Mouse (Mus musculus): ENCODE results near the gene Cd80. TPM values are rescaled to one million over a fixed set of nuclear protein-coding genes. Genes with fewer than 3 reads are reported as not detected.

Gene Cd80
- total and polyA plus RNA-seq, 3 experiments = 0.04 to 0.38 TPM; not detected in 1

DNA sequence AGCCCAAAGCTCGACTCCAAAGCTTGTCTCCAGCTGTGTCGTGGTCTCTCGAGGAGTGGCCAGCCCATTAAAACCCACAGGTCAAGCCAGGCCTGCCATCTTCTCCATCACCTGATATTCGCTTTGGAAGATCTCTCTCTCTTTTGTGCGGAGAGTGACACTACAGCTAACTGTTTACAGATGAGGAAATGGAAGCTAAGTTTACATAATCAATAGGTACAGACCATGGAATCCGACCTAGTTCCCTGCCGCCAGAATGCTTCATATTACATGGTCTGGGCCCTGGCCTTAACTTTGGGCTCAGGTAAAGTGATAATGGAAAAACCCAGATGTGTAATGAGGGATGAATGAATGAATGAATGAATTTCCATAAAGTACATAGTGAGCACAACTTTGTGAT is 4.7 kb upstream of the Cd80 start:
- H3K27me3 ChIP-seq (ENCODE audit: control insufficient read depth in 1 of 2, insufficient read depth in 2 of 2, low read length in 2 of 2) = no peaks in the 10 kb centered on the region
- peaks cover 0 to 14% of the 10 kb centered on the region in 2 experiments; a peak in 2 of 4 replicates for H3K36me3 ChIP-seq (ENCODE audit: control insufficient read depth in 1 of 2, insufficient read depth in 2 of 2, low read length in 2 of 2)
- no peak for DNase-seq (ENCODE audit: low read depth, low spot score)
- peaks cover 13% of the 10 kb centered on the region for H3K79me2 ChIP-seq (ENCODE audit: control insufficient read depth, insufficient read depth, low read length, poor library complexity)
- no peak overlapping the region for H3K4me3 ChIP-seq (ENCODE audit: control insufficient read depth in 1 of 2, insufficient read depth in 1 of 2, low read depth in 2 of 2, low read length in 2 of 2)
- H3K9ac ChIP-seq (ENCODE audit: control insufficient read depth, low read depth, low read length, poor library complexity, severe bottlenecking) = no peak overlapping the region
- no peaks in the 10 kb centered on the region for H3K9me3 ChIP-seq (replicated peaks; ENCODE audit: insufficient read depth, low read length)
- TF ChIP-seq GATA1 (IDR thresholded peaks at IDR 0.05; ENCODE audit: low read depth, low read length) (no peak), E2F4 (IDR thresholded peaks at IDR 0.05; ENCODE audit: borderline replicate concordance, low read depth, low read length) (no peak), EP300 (IDR thresholded peaks at IDR 0.05; ENCODE audit: low read depth in 1 of 2, low read length in 2 of 2) (no peak), GABPA (IDR thresholded peaks at IDR 0.05; ENCODE audit: low read depth, low read length) (no peak), CHD2 (IDR thresholded peaks at IDR 0.05; ENCODE audit: low read length) (no peak), JUND (IDR thresholded peaks at IDR 0.05; ENCODE audit: low read depth, low read length) (no peak), SIN3A (IDR thresholded peaks at IDR 0.05; ENCODE audit: low read length) (no peak), ETS1 (IDR thresholded peaks at IDR 0.05; ENCODE audit: low read depth, low read length) (no peak), MAZ (IDR thresholded peaks at IDR 0.05; ENCODE audit: low read depth, low read length) (no peak)
- H3K27ac ChIP-seq (ENCODE audit: control insufficient read depth, low read depth, low read length) = no peak overlapping the region
- peaks cover 3 to 14% of the 10 kb centered on the region in 2 experiments; a peak in 3 of 4 replicates for H3K4me1 ChIP-seq (ENCODE audit: control insufficient read depth in 1 of 2, insufficient read depth in 2 of 2, low read length in 2 of 2)

DNA sequence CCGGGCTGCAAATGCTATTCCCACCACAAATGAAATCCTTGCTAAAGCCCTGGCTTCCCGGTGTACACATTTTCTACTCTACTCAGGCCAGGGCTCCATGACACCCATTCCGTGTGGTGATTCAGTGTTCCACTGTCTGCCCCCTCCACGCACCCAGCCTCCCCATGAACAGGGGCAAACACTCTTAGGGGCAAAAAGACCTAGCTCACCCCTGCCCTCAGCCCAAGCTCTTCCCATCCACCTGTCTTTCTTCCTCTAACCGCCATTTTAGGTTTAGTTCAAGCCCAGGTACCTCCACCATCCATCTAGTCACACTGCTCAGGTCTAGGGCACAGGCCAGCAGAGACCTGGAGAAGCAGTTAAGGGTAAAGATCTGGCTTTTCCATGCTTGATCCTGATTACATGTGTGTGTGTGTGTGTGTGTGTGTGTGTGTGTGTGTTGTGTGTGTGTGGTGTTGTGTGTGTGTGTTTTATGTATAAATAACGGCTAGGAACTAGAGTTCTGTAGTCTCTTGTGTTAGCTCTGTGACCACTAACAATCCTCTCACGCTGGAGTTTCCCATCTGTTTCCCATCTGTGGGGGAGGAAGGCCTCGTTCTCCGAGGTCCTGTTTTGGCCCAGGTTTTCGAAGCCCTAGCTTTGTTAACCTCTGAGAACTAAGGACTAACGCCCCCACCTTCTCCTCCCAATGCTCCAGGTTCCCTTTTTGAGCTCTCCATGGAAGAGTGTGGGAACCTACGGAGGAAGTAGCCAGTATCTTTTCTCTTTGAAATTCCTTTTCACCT is 3.7 kb upstream of the Cd80 start:
- peaks cover 3 to 14% of the 10 kb centered on the region in 2 experiments; a peak in 3 of 4 replicates for H3K4me1 ChIP-seq (ENCODE audit: control insufficient read depth in 1 of 2, insufficient read depth in 2 of 2, low read length in 2 of 2)
- TF ChIP-seq JUND (IDR thresholded peaks at IDR 0.05; ENCODE audit: low read depth, low read length) (no peak), MAFK (IDR thresholded peaks at IDR 0.05; ENCODE audit: borderline replicate concordance, low read depth, low read length) (no peak), BHLHE40 (IDR thresholded peaks at IDR 0.05; ENCODE audit: borderline replicate concordance, low read depth, low read length) (no peak), CHD1 (IDR thresholded peaks at IDR 0.05; ENCODE audit: low read depth, low read length) (no peak), UBTF (IDR thresholded peaks at IDR 0.05; ENCODE audit: borderline replicate concordance, insufficient read depth, low read depth, low read length) (no peak), GABPA (IDR thresholded peaks at IDR 0.05; ENCODE audit: low read depth, low read length) (no peak), NELFE (IDR thresholded peaks at IDR 0.05; ENCODE audit: low read depth, low read length) (no peak), MYC (IDR thresholded peaks at IDR 0.05; ENCODE audit: low read depth, low read length) (no peak), CTCF (IDR thresholded peaks at IDR 0.05 in 2 of 3, conservative IDR thresholded peaks at IDR 0.05 in 1 of 3; ENCODE audit: control insufficient read depth in 1 of 3, insufficient read depth in 1 of 3, low read depth in 2 of 3, low read length in 3 of 3, poor library complexity in 1 of 3, severe bottlenecking in 1 of 3) (no peak), NRF1 (IDR thresholded peaks at IDR 0.05; ENCODE audit: insufficient read depth, low read depth, low read length, poor library complexity, severe bottlenecking) (no peak), ZMIZ1 (IDR thresholded peaks at IDR 0.05; ENCODE audit: low read depth, low read length) (no peak), USF2 (IDR thresholded peaks at IDR 0.05; ENCODE audit: borderline replicate concordance in 1 of 2, insufficient read depth in 1 of 2, low read depth in 1 of 2, low read length in 2 of 2) (no peak), POLR2AphosphoS5 (IDR thresholded peaks at IDR 0.05; ENCODE audit: borderline replicate concordance, low read depth, low read length) (no peak), RAD21 (IDR thresholded peaks at IDR 0.05; ENCODE audit: low read depth, low read length) (no peak), HCFC1 (IDR thresholded peaks at IDR 0.05; ENCODE audit: low read depth, low read length) (no peak), ZNF384 (IDR thresholded peaks at IDR 0.05; ENCODE audit: low read depth, low read length) (no peak), MXI1 (IDR thresholded peaks at IDR 0.05; ENCODE audit: low read depth, low read length) (no peak), USF1 (IDR thresholded peaks at IDR 0.05; ENCODE audit: low read depth, low read length) (no peak), TBP (IDR thresholded peaks at IDR 0.05; ENCODE audit: low read depth, low read length) (no peak), POLR2A (IDR thresholded peaks at IDR 0.05; ENCODE audit: control insufficient read depth in 1 of 2, insufficient read depth in 1 of 2, low read depth in 1 of 2, low read length in 2 of 2, poor library complexity in 1 of 2) (no peak)
- H3K27ac ChIP-seq (ENCODE audit: control insufficient read depth, low read depth, low read length) = peak overlapping the region; percentile 50
- DNase-seq (ENCODE audit: low read depth, low spot score) = peak; percentile 53
- peak overlapping the region; percentile 84 to 89 for H3K4me3 ChIP-seq (ENCODE audit: control insufficient read depth in 1 of 2, insufficient read depth in 1 of 2, low read depth in 2 of 2, low read length in 2 of 2)
- H3K27me3 ChIP-seq (ENCODE audit: control insufficient read depth in 1 of 2, insufficient read depth in 2 of 2, low read length in 2 of 2) = no peaks in the 10 kb centered on the region
- no peaks in the 10 kb centered on the region for H3K9me3 ChIP-seq (replicated peaks; ENCODE audit: insufficient read depth, low read length)
- H3K36me3 ChIP-seq (ENCODE audit: control insufficient read depth in 1 of 2, insufficient read depth in 2 of 2, low read length in 2 of 2) = peaks cover 0 to 14% of the 10 kb centered on the region in 2 experiments; a peak in 2 of 4 replicates
- peak overlapping the region; percentile 79 for H3K9ac ChIP-seq (ENCODE audit: control insufficient read depth, low read depth, low read length, poor library complexity, severe bottlenecking)
- H3K79me2 ChIP-seq (ENCODE audit: control insufficient read depth, insufficient read depth, low read length, poor library complexity) = peaks cover 13% of the 10 kb centered on the region
